Mouse (Mus musculus): ENCODE data around the gene Fam117a. TPM values are rescaled to one million over a fixed set of nuclear protein-coding genes. Genes with fewer than 3 reads are reported as not detected.

Gene Fam117a
- total RNA-seq, 2 experiments from 2014 or later: 3.5 to 4.3 TPM

- DNase-seq (ENCODE audit: low spot score in 2 of 2): no peak
Observed at GRCm38 (mm10) chr11:95358263-95358662, 21.4 kb downstream of the Fam117a start.

- no peak for DNase-seq (ENCODE audit: low spot score in 2 of 2)
Observed at GRCm38 (mm10) chr11:95364388-95364787, 27.6 kb downstream of the Fam117a start.

- peak; percentile 32 to 55 for DNase-seq (ENCODE audit: low spot score in 2 of 2)
Observed at GRCm38 (mm10) chr11:95365596-95365995, 28.8 kb downstream of the Fam117a start.

- DNase-seq (ENCODE audit: low spot score in 2 of 2): no peak
Observed at GRCm38 (mm10) chr11:95366280-95366897, 29.6 kb downstream of the Fam117a start.

- DNase-seq (ENCODE audit: low spot score in 2 of 2): no peak
Observed at GRCm38 (mm10) chr11:95367011-95367735, 30.4 kb downstream of the Fam117a start.

- DNase-seq (ENCODE audit: low spot score in 2 of 2): no peak
Observed at GRCm38 (mm10) chr11:95368231-95368823, 31.5 kb downstream of the Fam117a start.

- DNase-seq (ENCODE audit: low spot score in 2 of 2): no peak
Observed at GRCm38 (mm10) chr11:95368871-95369270, 32.1 kb downstream of the Fam117a start.

- DNase-seq (ENCODE audit: low spot score in 2 of 2): no peak
Observed at GRCm38 (mm10) chr11:95369964-95370890, 33.4 kb downstream of the Fam117a start.

- DNase-seq (ENCODE audit: low spot score in 2 of 2): no peak
Observed at GRCm38 (mm10) chr11:95371182-95371581, 34.4 kb downstream of the Fam117a start.

- no peak for DNase-seq (ENCODE audit: low spot score in 2 of 2)
Observed at GRCm38 (mm10) chr11:95378926-95379325, 42.1 kb downstream of the Fam117a start.

GRCm38 (mm10) chr11:95379552-95379951 is 42.7 kb downstream of the Fam117a start:
- no peak for DNase-seq (ENCODE audit: low spot score in 2 of 2)

- DNase-seq (ENCODE audit: low spot score in 2 of 2): no peak
Observed at GRCm38 (mm10) chr11:95380711-95381110, 43.9 kb downstream of the Fam117a start.

- no peak for DNase-seq (ENCODE audit: low spot score in 2 of 2)
Observed at GRCm38 (mm10) chr11:95381146-95381545, 44.3 kb downstream of the Fam117a start.

- DNase-seq (ENCODE audit: low spot score in 2 of 2): no peak
Observed at GRCm38 (mm10) chr11:95383331-95383986, 46.6 kb downstream of the Fam117a start.

- no peak for DNase-seq (ENCODE audit: low spot score in 2 of 2)
Observed at GRCm38 (mm10) chr11:95384004-95384318, 47.1 kb downstream of the Fam117a start.

- DNase-seq (ENCODE audit: low spot score in 2 of 2): peak; percentile 93
Observed at GRCm38 (mm10) chr11:95384319-95384972, 47.6 kb downstream of the Fam117a start, which contains the start of gene Slc35b1. Gene Slc35b1 (plus strand): TSS chr11:95384692.

- no peak for DNase-seq (ENCODE audit: low spot score in 2 of 2)
Observed at GRCm38 (mm10) chr11:95384973-95385320, 48.1 kb downstream of the Fam117a start.

GRCm38 (mm10) chr11:95387354-95387753 is 50.5 kb downstream of the Fam117a start:
- no peak for DNase-seq (ENCODE audit: low spot score in 2 of 2)

- DNase-seq (ENCODE audit: low spot score in 2 of 2): no peak
Observed at GRCm38 (mm10) chr11:95389006-95389405, 52.2 kb downstream of the Fam117a start.

- no peak for DNase-seq (ENCODE audit: low spot score in 2 of 2)
Observed at GRCm38 (mm10) chr11:95390420-95390819, 53.6 kb downstream of the Fam117a start.

All from left cerebral cortex, adult 18-20 months (tissue).